Comparison of ENCODE assay signal across 8 mouse cellular contexts in genomic region chr12:111814769-111815762, GRCm38 (mm10). TPM values are rescaled to one million over a fixed set of nuclear protein-coding genes. Genes with fewer than 3 reads are reported as not detected.
DNase-seq lines count a peak whose midpoint lies in the region; ATAC-seq lines count a peak whose summit lies in the region.

No protein-coding gene starts in this region.

- no peaks in the 10 kb centered on the region for H3K9me3 ChIP-seq in intestine, embryonic 16.5 days (ENCODE audit: control insufficient read depth, low read length)
- H3K9me3 ChIP-seq in stomach, embryonic 15.5 days: no peaks in the 10 kb centered on the region

- WGBS in intestine, embryonic 16.5 days: 21% methylated on average over 19 of the region's 19 CpGs
- WGBS in stomach, embryonic 15.5 days: 19% methylated on average over 19 of the region's 19 CpGs

- H3K9ac ChIP-seq in intestine, embryonic 16.5 days (ENCODE audit: low read depth, low read length): peak overlapping the region; percentile 90
- H3K9ac ChIP-seq in stomach, embryonic 15.5 days: peak overlapping the region; percentile 63

- peak overlapping the region; percentile 97 for H3K27ac ChIP-seq in intestine, embryonic 16.5 days (ENCODE audit: low read length)
- H3K27ac ChIP-seq in stomach, embryonic 15.5 days: peak overlapping the region; percentile 93

- DNase-seq in cerebellum, adult 9-11 months: peak; percentile 49
- DNase-seq in cerebellum, adult 9-10 months: no peak
- DNase-seq in embryo, embryonic 10.5 days (ENCODE audit: low spot score): peak; percentile 40
- DNase-seq in lung, adult 18-20 months: peak; percentile 44 to 73
- DNase-seq in gastrocnemius, adult 18-20 months (ENCODE audit: low spot score): no peak
- no peak for DNase-seq in T-cell, adult 2 months (ENCODE audit: low spot score)

- no peaks in the 10 kb centered on the region for H3K27me3 ChIP-seq in intestine, embryonic 16.5 days (replicated peaks; ENCODE audit: control insufficient read depth, insufficient read depth, low read length)
- H3K27me3 ChIP-seq in stomach, embryonic 15.5 days (replicated peaks): no peaks in the 10 kb centered on the region

- no peaks in the 10 kb centered on the region for H3K36me3 ChIP-seq in intestine, embryonic 16.5 days (ENCODE audit: control insufficient read depth, insufficient read depth, low read length)
- H3K36me3 ChIP-seq in stomach, embryonic 15.5 days: no peaks in the 10 kb centered on the region

- peak overlapping the region; percentile 93 for H3K4me3 ChIP-seq in intestine, embryonic 16.5 days (ENCODE audit: low read length)
- H3K4me3 ChIP-seq in stomach, embryonic 15.5 days (replicated peaks): peak overlapping the region; percentile 67

- peak; percentile 30 for ATAC-seq in intestine, embryonic 16.5 days
- no peak for ATAC-seq in stomach, embryonic 15.5 days (ENCODE audit: insufficient read depth, low FRiP score, low read depth)

- H3K4me1 ChIP-seq in intestine, embryonic 16.5 days (ENCODE audit: control insufficient read depth, insufficient read depth, low read length): peaks cover 54% of the 10 kb centered on the region
- H3K4me1 ChIP-seq in stomach, embryonic 15.5 days: peaks cover 55% of the 10 kb centered on the region

- H3K4me2 ChIP-seq in intestine, embryonic 16.5 days (ENCODE audit: low read depth, low read length): peak overlapping the region; percentile 72
- peak overlapping the region; percentile 76 for H3K4me2 ChIP-seq in stomach, embryonic 15.5 days

RNA-seq across cellular contexts. Expression of gene Zfyve21, which starts 1.1 kb away (rescaled TPM):
- polyA plus RNA-seq in intestine, embryonic 16.5 days (2015; fragmentation: Nextera tagmentation; extraction: Ambion mirVana): 232 and 245 TPM in 2 replicates
- 134 and 140 TPM in 2 replicates for polyA plus RNA-seq in stomach, embryonic 15.5 days (2015; fragmentation: Nextera tagmentation; extraction: Ambion mirVana)
- total RNA-seq in gastrocnemius, adult 18-20 months (2021): 10 to 100 TPM; 13.6 to 15.8 TPM

RNA-seq across cellular contexts. Expression of gene Xrcc3, which starts 1.4 kb away (rescaled TPM):
- 10.6 and 11.0 TPM in 2 replicates for polyA plus RNA-seq in intestine, embryonic 16.5 days (2015; fragmentation: Nextera tagmentation; extraction: Ambion mirVana)
- 7.2 and 8.5 TPM in 2 replicates for polyA plus RNA-seq in stomach, embryonic 15.5 days (2015; fragmentation: Nextera tagmentation; extraction: Ambion mirVana)
- total RNA-seq in gastrocnemius, adult 18-20 months (2021): under 1 TPM; 0.31 to 0.32 TPM

RNA-seq across cellular contexts. Expression of gene Klc1, which starts 56.4 kb away (rescaled TPM):
- polyA plus RNA-seq in intestine, embryonic 16.5 days (2015; fragmentation: Nextera tagmentation; extraction: Ambion mirVana): 75.7 and 83.4 TPM in 2 replicates
- 97.8 and 113 TPM in 2 replicates for polyA plus RNA-seq in stomach, embryonic 15.5 days (2015; fragmentation: Nextera tagmentation; extraction: Ambion mirVana)
- total RNA-seq in gastrocnemius, adult 18-20 months (2021): 10 to 100 TPM; 59.1 to 60.1 TPM

Comparison
In these comparisons a context has a peak if more than half of its experiments do, and no peak if none do; other contexts are left out.
1. DNase-seq: peak in cerebellum, adult 9-11 months (single experiment), embryo, embryonic 10.5 days (single experiment) and lung, adult 18-20 months (2 of 2); none in cerebellum, adult 9-10 months (single experiment), gastrocnemius, adult 18-20 months (single experiment) and T-cell, adult 2 months (single experiment).